Mouse (Mus musculus) limb, embryonic 11.5 days (tissue): ENCODE results near the gene Glyatl3. TPM values are rescaled to one million over a fixed set of nuclear protein-coding genes. Genes with fewer than 3 reads are reported as not detected.

Source experiments
- ATAC-seq: fragments of 200-750 bp; cut with Nextera tagmentation; 2 replicates; pipeline ENCODE4 v1.8.0; 2017; ENCODE audit warnings: low read depth; ENCODE audit not compliant: insufficient number of reproducible peaks, low FRiP score, low TSS enrichment
- DNase-seq: peaks from one replicate; pipeline ENCODE4 v3.0.0-alpha.2; 2015; ENCODE audit warnings: low spot score
- H3K27ac ChIP-seq: fragments of 300-500 bp; sonication (generic); replicated peaks from 2 replicates; pipeline ENCODE4 v1.5.1; 2014; ENCODE audit warnings: low read depth, mild to moderate bottlenecking, low read length
- H3K27me3 ChIP-seq: fragments of 300-500 bp; sonication (generic); 2 replicates; pipeline ENCODE4 v1.6.1; 2014; ENCODE audit warnings: mild to moderate bottlenecking, low read length, mixed read lengths; ENCODE audit not compliant: control insufficient read depth, insufficient read depth
- H3K36me3 ChIP-seq: fragments of 300-500 bp; sonication (generic); 2 replicates; pipeline ENCODE4 v1.6.1; 2014; ENCODE audit warnings: mild to moderate bottlenecking, low read length, moderate library complexity, mixed read lengths; ENCODE audit not compliant: control insufficient read depth, insufficient read depth
- H3K4me1 ChIP-seq: fragments of 300-500 bp; sonication (generic); 2 replicates; pipeline ENCODE4 v1.6.1; 2014; ENCODE audit warnings: low read length, mixed read lengths; ENCODE audit not compliant: control insufficient read depth, insufficient read depth
- H3K4me2 ChIP-seq: fragments of 300-500 bp; sonication (generic); 2 replicates; pipeline ENCODE4 v1.6.1; 2014; ENCODE audit warnings: low read depth, mild to moderate bottlenecking, moderate library complexity; ENCODE audit not compliant: severe bottlenecking
- H3K4me3 ChIP-seq: fragments of 300-500 bp; sonication (generic); 2 replicates; pipeline ENCODE4 v1.5.1; 2014; ENCODE audit warnings: low read depth, low read length
- H3K9ac ChIP-seq: fragments of 300-500 bp; sonication (generic); 2 replicates; pipeline ENCODE4 v1.6.1; 2014; ENCODE audit warnings: mild to moderate bottlenecking, low read length
- H3K9me3 ChIP-seq: fragments of 300-500 bp; sonication (generic); 2 replicates; pipeline ENCODE4 v1.6.1; 2016; ENCODE audit warnings: low read length; ENCODE audit not compliant: control insufficient read depth
- WGBS: fragments of 180-500 bp; shearing (Covaris S2); extraction: QIAGEN DNeasy Blood & Tissue Kit; methylation state at CpG from one replicate; pipeline ENCODE4 v1.1.7; 2014; 5-methylcytosine and 5-hydroxymethylcytosine counted together
- polyA plus RNA-seq: library from polyadenylated mRNA; unstranded; fragments of >200 nt; fragmentation: Nextera tagmentation; extraction: Ambion mirVana; gene quantifications from 2 replicates; pipeline ENCODE4 v1.2.1, GENCODE M21; 2014

Glyatl3 gene
- polyA plus RNA-seq, 1 experiment from 2014 or later: not detected

DNA sequence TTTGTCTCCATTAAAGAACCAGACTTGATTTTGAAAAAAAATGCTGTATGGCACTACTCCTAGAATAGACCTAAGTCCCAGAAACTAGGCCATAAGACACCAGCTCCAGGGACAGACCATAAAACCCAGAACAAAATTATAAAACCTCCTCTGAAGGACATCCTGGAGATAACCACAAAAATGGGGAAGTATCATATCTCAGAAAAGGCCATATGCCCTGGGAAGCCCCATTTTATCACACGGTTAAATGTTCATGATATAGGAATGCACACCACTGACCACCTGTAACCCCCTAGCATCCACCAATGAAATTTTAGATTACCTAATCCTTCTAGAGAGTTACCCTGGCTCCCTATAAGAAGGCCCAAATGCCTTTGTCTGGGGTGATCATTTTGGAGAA is 38.6 kb downstream of the Glyatl3 start:
- Histone ChIP-seq H3K4me2 (no peak overlapping the region), H3K4me1 (no peaks in the 10 kb centered on the region), H3K9me3 (no peaks in the 10 kb centered on the region), H3K27me3 (no peaks in the 10 kb centered on the region), H3K27ac (no peak overlapping the region), H3K4me3 (no peak overlapping the region), H3K36me3 (no peaks in the 10 kb centered on the region), H3K9ac (no peak overlapping the region)
- DNase-seq (no peak), ATAC-seq (no peak)
- 93% methylated on average over 1 of the region's 1 CpGs for WGBS

DNA sequence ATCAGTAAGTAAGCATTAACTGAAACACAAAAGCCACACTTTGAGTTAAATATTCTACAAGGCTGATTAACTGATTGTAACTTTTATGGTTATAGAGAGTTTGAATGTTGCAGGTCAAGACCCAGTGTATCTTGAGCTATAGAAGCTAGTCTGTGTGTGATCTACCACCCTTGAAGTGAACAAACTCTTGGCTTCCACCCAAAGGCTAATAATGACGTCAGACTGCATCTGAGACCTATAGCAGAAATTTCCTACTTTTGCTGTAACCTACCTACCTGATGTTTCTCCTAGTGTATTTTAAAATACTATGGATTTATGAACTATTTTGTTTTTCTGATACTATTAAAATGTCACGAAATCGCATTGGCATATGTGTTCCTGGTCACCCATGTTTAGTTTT is 39.4 kb downstream of the Glyatl3 start:
- Histone ChIP-seq H3K9me3 (no peaks in the 10 kb centered on the region), H3K27ac (no peak overlapping the region), H3K4me2 (no peak overlapping the region), H3K4me1 (no peaks in the 10 kb centered on the region), H3K9ac (no peak overlapping the region), H3K27me3 (no peaks in the 10 kb centered on the region), H3K4me3 (no peak overlapping the region), H3K36me3 (no peaks in the 10 kb centered on the region)
- no peak for DNase-seq
- 88% methylated on average over 3 of the region's 3 CpGs for WGBS
- ATAC-seq: no peak

- Histone ChIP-seq H3K4me1 (no peaks in the 10 kb centered on the region), H3K4me2 (no peak overlapping the region), H3K4me3 (no peak overlapping the region), H3K27ac (no peak overlapping the region), H3K36me3 (no peaks in the 10 kb centered on the region), H3K9ac (no peak overlapping the region), H3K9me3 (no peaks in the 10 kb centered on the region), H3K27me3 (no peaks in the 10 kb centered on the region)
- WGBS: 38% methylated on average over 2 of the region's 2 CpGs
- ATAC-seq (no peak), DNase-seq (no peak)
Observed at GRCm38 (mm10) chr17:40873582-40874011, 40.6 kb downstream of the Glyatl3 start.

GRCm38 (mm10) chr17:40872626-40873025 is 41.5 kb downstream of the Glyatl3 start:
- Histone ChIP-seq H3K4me2 (no peak overlapping the region), H3K27me3 (no peaks in the 10 kb centered on the region), H3K36me3 (no peaks in the 10 kb centered on the region), H3K4me1 (no peaks in the 10 kb centered on the region), H3K4me3 (no peak overlapping the region), H3K27ac (no peak overlapping the region), H3K9ac (no peak overlapping the region), H3K9me3 (no peaks in the 10 kb centered on the region)
- DNase-seq: no peak
- ATAC-seq: no peak
- 93% methylated on average over 6 of the region's 6 CpGs for WGBS

DNA sequence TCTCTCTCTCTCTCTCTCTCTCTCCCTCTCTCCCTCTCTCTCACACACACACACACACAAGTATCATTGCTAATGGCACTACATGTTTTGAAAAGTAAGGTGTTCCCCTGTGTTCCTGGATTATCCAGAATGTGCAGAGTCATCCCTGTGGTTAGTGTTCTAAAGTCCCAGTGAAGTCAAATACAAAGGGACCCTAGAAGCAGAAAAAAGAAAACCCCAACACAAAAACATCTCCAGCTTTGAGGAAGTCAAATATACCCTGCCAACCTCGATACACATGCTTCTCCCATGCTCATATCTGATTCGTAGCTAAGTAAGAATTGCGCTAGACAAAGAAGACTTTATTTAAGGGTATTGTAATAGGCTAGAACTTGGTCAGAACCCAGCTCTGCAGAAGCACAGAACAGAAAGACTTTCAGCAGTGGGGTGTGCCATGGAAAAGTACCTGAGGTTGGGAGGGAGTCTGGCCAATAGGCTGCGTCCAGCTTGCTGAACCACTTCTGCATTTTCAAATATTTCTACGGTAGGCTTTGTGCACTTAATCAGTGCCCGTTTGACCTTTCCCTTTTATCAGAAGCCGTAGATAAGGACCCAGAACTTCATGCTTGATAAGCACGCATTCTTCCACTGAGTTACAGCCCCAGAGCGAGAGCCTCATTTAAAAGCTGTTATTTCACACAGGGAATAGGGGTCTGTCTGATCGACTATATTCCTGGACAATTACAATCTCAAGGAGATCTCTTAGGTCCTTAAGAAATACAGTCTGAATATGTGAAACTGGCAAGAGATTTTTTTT is 45.0 kb downstream of the Glyatl3 start:
- Histone ChIP-seq H3K4me1 (no peaks in the 10 kb centered on the region), H3K9me3 (no peaks in the 10 kb centered on the region), H3K27ac (no peak overlapping the region), H3K4me3 (no peak overlapping the region), H3K9ac (no peak overlapping the region), H3K36me3 (no peaks in the 10 kb centered on the region), H3K27me3 (no peaks in the 10 kb centered on the region), H3K4me2 (no peak overlapping the region)
- WGBS: 84% methylated on average over 10 of the region's 10 CpGs
- DNase-seq: no peak
- ATAC-seq: no peak

DNA sequence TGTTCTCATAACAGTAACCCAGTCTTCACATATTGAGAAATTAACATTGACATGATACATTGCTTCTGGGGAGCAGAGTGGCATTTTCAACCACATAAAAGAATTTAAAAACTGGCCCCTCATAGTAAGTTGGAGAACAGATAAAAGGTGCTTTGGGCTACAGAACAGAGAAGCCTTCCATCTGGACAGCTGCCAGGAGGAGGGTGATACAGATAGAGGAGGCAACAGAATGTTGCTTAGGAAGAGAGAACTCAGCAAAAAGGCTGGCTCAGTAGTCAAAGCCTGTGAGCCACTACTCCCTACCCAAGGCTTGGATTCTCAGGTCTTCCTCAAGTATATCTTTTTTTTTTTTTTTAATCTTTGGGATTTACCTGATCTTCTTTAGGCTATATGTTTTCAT is 59.1 kb downstream of the Glyatl3 start:
- no peak overlapping the region for H3K4me3 ChIP-seq
- no peak overlapping the region for H3K9ac ChIP-seq
- H3K4me1 ChIP-seq: no peaks in the 10 kb centered on the region
- ATAC-seq (no peak), DNase-seq (no peak)
- H3K27ac ChIP-seq: no peak overlapping the region
- H3K36me3 ChIP-seq: no peaks in the 10 kb centered on the region
- no peaks in the 10 kb centered on the region for H3K9me3 ChIP-seq
- H3K4me2 ChIP-seq: no peak overlapping the region
- no peaks in the 10 kb centered on the region for H3K27me3 ChIP-seq

Other genes starting within 250 kb of the Glyatl3 start
- not detected in 2 replicates for gene Esp1, start 187.2 kb downstream of the Glyatl3 start, polyA plus RNA-seq
- gene Crisp2, start 107.3 kb downstream of the Glyatl3 start, polyA plus RNA-seq: not detected in 2 replicates
- 4.9 and 5.6 TPM in 2 replicates for gene Rhag, start 103.2 kb downstream of the Glyatl3 start, polyA plus RNA-seq
- gene 9130008F23Rik, start 33.8 kb downstream of the Glyatl3 start, polyA plus RNA-seq: 0.54 and 1.1 TPM in 2 replicates
- 36.2 and 36.8 TPM in 2 replicates for gene Mut, start 20.3 kb upstream of the Glyatl3 start, polyA plus RNA-seq
- 39.7 and 45.0 TPM in 2 replicates for gene Cenpq, start 20.7 kb upstream of the Glyatl3 start, polyA plus RNA-seq